Mouse (Mus musculus): ENCODE results near the gene Svep1.

DNA sequence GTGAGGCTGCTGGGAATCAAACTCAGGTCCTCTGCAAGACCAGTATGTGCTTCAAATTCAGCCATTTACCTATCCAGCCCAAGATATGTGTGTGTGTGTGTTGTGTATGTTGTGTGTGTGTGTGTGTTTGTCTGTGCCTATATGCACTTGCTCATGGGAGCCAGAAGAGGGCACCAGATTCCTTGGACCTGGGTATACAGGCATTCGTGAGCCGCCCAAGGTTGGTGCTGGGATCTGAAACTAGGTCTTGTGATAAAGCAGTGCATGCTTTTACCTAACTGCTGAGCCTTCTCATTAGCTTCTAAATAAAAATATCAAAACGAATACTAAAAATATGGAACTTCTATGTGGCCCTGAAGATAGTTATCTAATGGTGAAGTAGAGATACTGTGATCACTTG, 121.3 kb downstream of the Svep1 start:
- TF ChIP-seq POLR2A (IDR thresholded peaks at IDR 0.05; ENCODE audit: low read depth, low read length) (no peak), CTCF (IDR thresholded peaks at IDR 0.05; ENCODE audit: borderline replicate concordance, insufficient read depth, low read length) (no peak)
